Mouse (Mus musculus): Measurements from ENCODE around the gene Vezt. TPM values are rescaled to one million over a fixed set of nuclear protein-coding genes. Genes with fewer than 3 reads are reported as not detected.
A peak's percentile ranks its signal among the peaks of the same experiment; 100 is the strongest.

The Vezt gene
- polyA plus RNA-seq, 1 experiment from 2014 or later, result 20.6 TPM

DNA sequence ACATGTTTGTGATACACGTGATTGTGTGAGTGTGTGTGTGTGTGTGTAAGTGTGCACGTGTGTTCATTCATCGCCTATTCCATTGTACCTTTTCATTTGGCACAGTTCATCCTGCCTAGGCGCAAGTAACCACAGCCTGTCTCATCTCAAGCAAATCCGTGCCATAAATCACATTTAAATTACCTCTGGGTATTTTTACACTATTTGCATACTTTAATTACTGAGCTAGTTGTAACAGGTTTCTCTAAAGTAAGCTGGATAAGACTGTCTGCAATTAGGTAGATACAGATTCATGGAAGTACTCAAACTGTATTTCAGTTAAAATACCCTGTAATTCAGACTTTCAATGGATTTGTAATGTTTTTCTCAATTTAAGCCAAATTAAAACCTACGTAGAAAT, 20.9 kb upstream of the Vezt start:
- Histone ChIP-seq H3K4me1 (peaks cover 14% of the 10 kb centered on the region), H3K36me3 (no peaks in the 10 kb centered on the region)
- 94% methylated on average over 6 of the region's 6 CpGs for WGBS

GRCm38 (mm10) chr10:94050736-94051135, 15.1 kb upstream of the Vezt start:
- peaks cover 32% of the 10 kb centered on the region for H3K4me1 ChIP-seq
- DNase-seq (ENCODE audit: low spot score), result no peak
- no peaks in the 10 kb centered on the region for H3K9me3 ChIP-seq
- H3K27ac ChIP-seq, result no peak overlapping the region
- H3K27me3 ChIP-seq (ENCODE audit: insufficient read depth, poor library complexity, severe bottlenecking), result no peaks in the 10 kb centered on the region
- H3K36me3 ChIP-seq, result peaks cover 3% of the 10 kb centered on the region; the same call in 1 of the 2 replicates
- no peak overlapping the region for H3K4me3 ChIP-seq
- 89% methylated on average over 5 of the region's 5 CpGs for WGBS

More for the DNA sequence above, 20.9 kb upstream of the Vezt start:
- Histone ChIP-seq H3K9me3 (no peaks in the 10 kb centered on the region), H3K27ac (no peak overlapping the region), H3K4me3 (no peak overlapping the region), H3K27me3 (ENCODE audit: insufficient read depth, poor library complexity, severe bottlenecking) (no peaks in the 10 kb centered on the region)
- no peak for DNase-seq (ENCODE audit: low spot score)

GRCm38 (mm10) chr10:94049121-94049520, 13.5 kb upstream of the Vezt start:
- Histone ChIP-seq H3K9me3 (no peaks in the 10 kb centered on the region), H3K27me3 (ENCODE audit: insufficient read depth, poor library complexity, severe bottlenecking) (no peaks in the 10 kb centered on the region), H3K27ac (0 out of 2 replicates have a peak overlapping the region, but pooled peaks have one; percentile 2), H3K4me1 (peaks cover 32% of the 10 kb centered on the region), H3K36me3 (peaks cover 20% of the 10 kb centered on the region), H3K4me3 (no peak overlapping the region)
- 78% methylated on average over 8 of the region's 8 CpGs for WGBS
- DNase-seq (ENCODE audit: low spot score), result no peak

DNA sequence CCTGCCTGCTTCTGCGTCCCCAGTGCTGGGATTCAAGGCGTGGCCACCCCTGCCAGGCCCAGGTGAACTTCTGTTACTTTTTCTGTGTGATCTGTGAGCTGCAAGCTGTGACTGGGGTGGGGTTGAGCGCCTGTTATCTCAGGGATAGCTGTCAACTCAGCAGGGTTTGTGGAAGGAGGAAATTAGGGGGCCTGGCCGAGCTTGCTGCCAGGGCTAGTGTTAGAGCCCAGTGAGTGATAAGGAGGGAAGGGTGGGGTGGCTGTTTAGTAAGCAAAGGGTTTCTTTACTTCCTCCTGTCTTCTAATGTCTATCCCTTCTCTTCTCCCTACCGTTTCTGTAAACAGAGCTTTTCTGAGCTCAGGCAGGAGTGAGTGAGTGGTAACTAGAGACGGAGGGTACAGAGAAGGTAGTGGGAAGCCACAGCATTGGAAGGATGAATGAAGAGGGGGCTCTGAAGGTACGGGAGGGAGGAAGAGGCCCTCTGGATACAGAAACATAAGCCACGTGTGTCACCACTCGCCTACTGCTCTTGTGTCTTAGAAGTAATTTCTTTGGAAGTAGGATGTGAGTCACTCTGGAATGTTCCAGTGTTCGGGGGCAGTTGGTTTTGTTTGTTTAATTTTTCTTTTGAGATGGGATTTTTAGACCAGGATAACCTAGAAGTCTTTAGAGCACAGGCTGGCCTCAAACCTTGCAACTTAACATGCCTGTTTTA, 12.4 kb upstream of the Vezt start:
- 18% methylated on average over 10 of the region's 10 CpGs for WGBS
- DNase-seq (ENCODE audit: low spot score), result peak; percentile 91
- H3K36me3 ChIP-seq, result peaks cover 24% of the 10 kb centered on the region
- H3K9me3 ChIP-seq, result no peaks in the 10 kb centered on the region
- H3K27me3 ChIP-seq (ENCODE audit: insufficient read depth, poor library complexity, severe bottlenecking), result no peaks in the 10 kb centered on the region
- peaks cover 32% of the 10 kb centered on the region for H3K4me1 ChIP-seq
- peak overlapping the region; percentile 75 for H3K27ac ChIP-seq
- no peak overlapping the region for H3K4me3 ChIP-seq

GRCm38 (mm10) chr10:94047024-94047423, 11.4 kb upstream of the Vezt start:
- H3K27me3 ChIP-seq (ENCODE audit: insufficient read depth, poor library complexity, severe bottlenecking), result no peaks in the 10 kb centered on the region
- DNase-seq (ENCODE audit: low spot score), result no peak
- H3K4me1 ChIP-seq, result peaks cover 32% of the 10 kb centered on the region
- no peak overlapping the region for H3K27ac ChIP-seq
- H3K9me3 ChIP-seq, result no peaks in the 10 kb centered on the region
- WGBS, result 70% methylated on average over 1 of the region's 1 CpGs
- no peak overlapping the region for H3K4me3 ChIP-seq
- peaks cover 26% of the 10 kb centered on the region for H3K36me3 ChIP-seq

DNA sequence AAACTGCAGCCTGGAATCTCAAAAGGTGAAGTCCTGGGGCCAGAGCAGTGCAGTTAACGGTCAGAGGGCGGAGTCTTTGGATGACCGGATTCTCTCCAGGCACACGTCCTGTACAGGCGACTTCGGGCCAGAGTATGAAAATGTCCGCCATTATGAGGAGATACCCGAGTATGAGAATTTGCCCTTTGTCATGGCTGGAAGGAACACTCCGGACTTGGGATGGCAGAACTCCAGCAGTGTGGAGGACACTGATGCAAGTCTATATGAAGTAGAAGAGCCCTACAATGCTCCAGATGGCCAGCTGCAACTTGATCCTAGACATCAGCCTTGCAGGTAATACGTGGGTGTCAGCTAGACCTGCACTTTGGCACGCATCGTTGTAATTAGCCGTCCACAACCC, 9.7 kb upstream of the Vezt start:
- WGBS, result 91% methylated on average over 13 of the region's 13 CpGs
- H3K9me3 ChIP-seq, result no peaks in the 10 kb centered on the region
- H3K36me3 ChIP-seq, result peaks cover 26% of the 10 kb centered on the region
- no peak overlapping the region for H3K27ac ChIP-seq
- peaks cover 32% of the 10 kb centered on the region for H3K4me1 ChIP-seq
- no peaks in the 10 kb centered on the region for H3K27me3 ChIP-seq (ENCODE audit: insufficient read depth, poor library complexity, severe bottlenecking)
- H3K4me3 ChIP-seq, result no peak overlapping the region
- DNase-seq (ENCODE audit: low spot score), result no peak

DNA sequence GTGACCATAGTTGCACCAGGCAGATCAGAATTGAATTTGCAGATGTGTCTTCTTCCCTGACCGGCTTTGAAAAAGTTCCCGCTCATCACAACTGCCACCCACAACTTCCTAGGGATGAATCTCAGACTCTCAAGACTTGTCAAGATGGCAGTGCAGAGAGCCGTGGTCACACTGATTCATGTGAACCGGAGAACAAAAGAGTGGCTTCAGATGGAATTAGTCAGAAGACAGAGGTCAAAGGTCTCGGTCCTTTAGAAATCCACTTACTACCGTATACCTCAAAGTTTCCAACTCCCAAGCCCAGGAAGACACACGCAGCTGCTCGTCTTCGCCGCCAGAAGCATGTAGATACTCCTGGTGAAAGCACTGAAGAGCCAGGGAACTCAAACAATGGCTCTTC, 8.3 kb upstream of the Vezt start:
- DNase-seq (ENCODE audit: low spot score), result no peak
- Histone ChIP-seq H3K27ac (no peak overlapping the region), H3K9me3 (no peaks in the 10 kb centered on the region), H3K27me3 (ENCODE audit: insufficient read depth, poor library complexity, severe bottlenecking) (no peaks in the 10 kb centered on the region), H3K36me3 (peaks cover 26% of the 10 kb centered on the region), H3K4me1 (peaks cover 23% of the 10 kb centered on the region), H3K4me3 (no peak overlapping the region)
- 79% methylated on average over 10 of the region's 10 CpGs for WGBS

GRCm38 (mm10) chr10:94038366-94039260, 3.0 kb upstream of the Vezt start:
- Histone ChIP-seq H3K9me3 (no peaks in the 10 kb centered on the region), H3K36me3 (0 out of 2 replicates have a peak, but pooled peaks cover 3% of the 10 kb centered on the region), H3K4me1 (peaks cover 18% of the 10 kb centered on the region), H3K27me3 (ENCODE audit: insufficient read depth, poor library complexity, severe bottlenecking) (no peaks in the 10 kb centered on the region), H3K27ac (no peak overlapping the region), H3K4me3 (no peak overlapping the region)
- no peak for DNase-seq (ENCODE audit: low spot score)
- 80% methylated on average over 7 of the region's 7 CpGs for WGBS

GRCm38 (mm10) chr10:94037596-94037995, 2.0 kb upstream of the Vezt start:
- Histone ChIP-seq H3K27me3 (ENCODE audit: insufficient read depth, poor library complexity, severe bottlenecking) (no peaks in the 10 kb centered on the region), H3K27ac (no peak overlapping the region), H3K4me3 (no peak overlapping the region), H3K4me1 (peaks cover 18% of the 10 kb centered on the region), H3K36me3 (0 out of 2 replicates have a peak, but pooled peaks cover 3% of the 10 kb centered on the region), H3K9me3 (no peaks in the 10 kb centered on the region)
- WGBS, result 82% methylated on average over 4 of the region's 4 CpGs
- DNase-seq (ENCODE audit: low spot score), result no peak

DNA sequence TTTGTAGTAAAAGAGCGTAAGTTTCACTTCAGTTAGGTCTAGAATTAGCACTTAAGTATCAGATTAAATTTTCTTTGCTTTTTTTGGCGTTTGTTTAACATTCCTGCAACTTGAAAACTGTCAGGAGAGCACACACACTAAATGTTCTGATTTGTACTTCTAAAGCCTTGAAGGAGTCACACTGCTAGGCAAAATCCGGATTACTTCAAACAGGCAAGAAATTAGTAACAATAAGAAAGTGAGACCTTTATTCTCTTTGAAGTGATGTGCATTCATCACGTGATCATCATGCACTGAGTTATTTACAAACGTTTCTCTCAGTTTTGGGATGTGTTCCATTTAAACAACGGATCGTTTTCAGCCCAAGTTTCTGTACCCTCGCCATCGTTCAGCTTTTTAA, 1.6 kb upstream of the Vezt start:
- no peak for DNase-seq (ENCODE audit: low spot score)
- Histone ChIP-seq H3K4me3 (peak overlapping the region; percentile 92), H3K4me1 (peaks cover 18% of the 10 kb centered on the region), H3K27ac (no peak overlapping the region), H3K27me3 (ENCODE audit: insufficient read depth, poor library complexity, severe bottlenecking) (no peaks in the 10 kb centered on the region), H3K9me3 (no peaks in the 10 kb centered on the region), H3K36me3 (0 out of 2 replicates have a peak, but pooled peaks cover 2% of the 10 kb centered on the region)
- WGBS, result 59% methylated on average over 9 of the region's 9 CpGs

DNA sequence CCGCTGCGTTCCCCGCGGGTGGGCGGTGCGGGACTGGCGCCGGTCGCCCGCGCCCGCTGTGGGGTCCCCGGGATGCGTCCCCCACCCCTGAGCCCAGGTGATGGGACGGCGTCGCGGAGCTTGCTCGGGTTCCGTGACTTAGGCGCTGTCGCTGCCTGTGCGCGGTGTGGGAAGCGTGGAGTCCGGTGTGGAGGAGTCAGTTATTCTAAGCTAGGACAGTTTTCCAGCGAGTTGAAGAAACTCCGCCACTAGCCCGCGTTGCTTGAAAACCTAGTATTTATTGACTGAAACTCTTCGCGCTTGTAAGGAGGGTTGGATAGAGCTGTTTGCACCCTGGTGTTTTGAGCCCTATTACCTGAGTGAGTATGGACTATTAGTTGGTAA, 750 bp upstream of the Vezt start:
- 0 out of 2 replicates have a peak, but pooled peaks cover 4% of the 10 kb centered on the region for H3K36me3 ChIP-seq
- WGBS, result 0% methylated on average over 27 of the region's 32 CpGs
- H3K9me3 ChIP-seq, result no peaks in the 10 kb centered on the region
- no peak for DNase-seq (ENCODE audit: low spot score)
- peak overlapping the region; percentile 94 for H3K27ac ChIP-seq
- peak overlapping the region; percentile 92 for H3K4me3 ChIP-seq
- peaks cover 18% of the 10 kb centered on the region for H3K4me1 ChIP-seq
- H3K27me3 ChIP-seq (ENCODE audit: insufficient read depth, poor library complexity, severe bottlenecking), result no peaks in the 10 kb centered on the region

GRCm38 (mm10) chr10:94034876-94035657, 550 bp downstream of the Vezt start:
- H3K36me3 ChIP-seq, result peaks cover 8% of the 10 kb centered on the region; the same call in 1 of the 2 replicates
- H3K4me1 ChIP-seq, result peaks cover 18% of the 10 kb centered on the region
- DNase-seq (ENCODE audit: low spot score), result no peak
- H3K27ac ChIP-seq, result peak overlapping the region; percentile 92
- H3K27me3 ChIP-seq (ENCODE audit: insufficient read depth, poor library complexity, severe bottlenecking), result no peaks in the 10 kb centered on the region
- no peaks in the 10 kb centered on the region for H3K9me3 ChIP-seq
- WGBS, result 1% methylated on average over 30 of the region's 30 CpGs
- peak overlapping the region; percentile 92 for H3K4me3 ChIP-seq

All from heart, embryonic 10.5 days (tissue).